8 mouse cellular contexts compared by ENCODE assay signal in the genomic region with DNA sequence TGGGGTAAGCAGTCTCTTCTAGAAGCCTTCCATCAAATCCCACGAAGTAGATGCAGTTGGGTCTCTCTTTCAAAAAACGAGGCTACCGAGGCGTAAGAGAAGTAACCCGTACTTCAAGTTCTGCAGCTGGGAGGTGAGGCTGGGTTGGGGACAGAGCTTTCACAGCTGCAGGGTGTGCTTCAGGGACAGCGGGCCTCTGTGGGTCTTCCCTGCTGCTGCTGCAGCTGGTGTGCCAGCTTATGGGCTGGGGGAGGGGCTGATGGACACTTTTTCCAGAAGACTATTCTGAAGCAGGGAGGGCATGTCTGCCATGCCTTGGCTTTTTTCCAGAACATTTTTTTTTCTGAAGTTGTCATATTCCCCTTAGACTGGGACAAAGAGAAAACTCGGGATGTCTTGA. TPM values are rescaled to one million over a fixed set of nuclear protein-coding genes. Genes with fewer than 3 reads are reported as not detected.
A peak's percentile ranks its signal among the peaks of the same experiment; 100 is the strongest.
DNase-seq lines count a peak whose midpoint lies in the region; ATAC-seq lines count a peak whose summit lies in the region.

No protein-coding gene starts in this region.

- peaks cover 49% of the 10 kb centered on the region for H3K4me1 ChIP-seq in erythroblast, embryonic 14.5 days (ENCODE audit: control insufficient read depth)
- peaks cover 38% of the 10 kb centered on the region for H3K4me1 ChIP-seq in forebrain, embryonic 10.5 days
- peaks cover 24% of the 10 kb centered on the region for H3K4me1 ChIP-seq in limb, embryonic 15.5 days

- no peaks in the 10 kb centered on the region for H3K9me3 ChIP-seq in erythroblast, embryonic 14.5 days (ENCODE audit: control insufficient read depth, low read length)
- no peaks in the 10 kb centered on the region for H3K9me3 ChIP-seq in forebrain, embryonic 10.5 days
- H3K9me3 ChIP-seq in limb, embryonic 15.5 days, result no peaks in the 10 kb centered on the region

- 0 out of 2 replicates have a peak overlapping the region, but pooled peaks have one; percentile 74 for H3K9ac ChIP-seq in limb, embryonic 15.5 days

- DNase-seq in 3134 (ENCODE audit: extremely low read depth, insufficient read length, low spot score), result peak; percentile 25
- DNase-seq in forebrain, embryonic 10.5 days (ENCODE audit: extremely low spot score, low spot score), result no peak
- DNase-seq in thymus, postnatal 0 days (ENCODE audit: low spot score), result peak; percentile 42
- DNase-seq in T-cell, adult 2 months (ENCODE audit: low spot score), result no peak
- DNase-seq in layer of hippocampus, postnatal 25 days (ENCODE audit: extremely low spot score in 1 of 2, low spot score in 1 of 2), result no peak

- H3K27me3 ChIP-seq in erythroblast, embryonic 14.5 days (ENCODE audit: control insufficient read depth), result no peaks in the 10 kb centered on the region
- no peaks in the 10 kb centered on the region for H3K27me3 ChIP-seq in forebrain, embryonic 10.5 days (ENCODE audit: poor library complexity, severe bottlenecking)
- H3K27me3 ChIP-seq in limb, embryonic 15.5 days, result no peaks in the 10 kb centered on the region

- no peak for ATAC-seq in erythroblast, adult 5-6 weeks (replicated peaks; ENCODE audit: low FRiP score, poor library complexity, severe bottlenecking)
- no peak for ATAC-seq in limb, embryonic 15.5 days (ENCODE audit: insufficient number of reproducible peaks, low FRiP score, low TSS enrichment, low read depth)

- H3K4me3 ChIP-seq in erythroblast, embryonic 14.5 days (replicated peaks), result peak overlapping the region; percentile 86
- H3K4me3 ChIP-seq in forebrain, embryonic 10.5 days, result peak overlapping the region; percentile 75
- H3K4me3 ChIP-seq in limb, embryonic 15.5 days, result peak overlapping the region; percentile 75

- 55% methylated on average over 7 of the region's 7 CpGs for WGBS in forebrain, embryonic 10.5 days
- 37% methylated on average over 7 of the region's 7 CpGs for WGBS in limb, embryonic 15.5 days

- 0 out of 2 replicates have a peak overlapping the region, but pooled peaks have one; percentile 80 for H3K27ac ChIP-seq in forebrain, embryonic 10.5 days
- H3K27ac ChIP-seq in limb, embryonic 15.5 days, result peak overlapping the region; percentile 71; the same call in 1 of the 2 replicates

- H3K36me3 ChIP-seq in erythroblast, embryonic 14.5 days (ENCODE audit: control insufficient read depth), result peaks cover 23% of the 10 kb centered on the region
- peaks cover 21% of the 10 kb centered on the region for H3K36me3 ChIP-seq in forebrain, embryonic 10.5 days (replicated peaks)
- H3K36me3 ChIP-seq in limb, embryonic 15.5 days, result peaks cover 26% of the 10 kb centered on the region

- peak overlapping the region; percentile 88 for H3K4me2 ChIP-seq in limb, embryonic 15.5 days

RNA-seq across cellular contexts. Expression of a gene that starts 0.9 kb away (rescaled TPM):
- polyA plus RNA-seq in erythroblast, embryonic 14.5 days (2012), result 0.30 and 0.32 TPM in 2 replicates
- total RNA-seq in erythroblast, adult 5-6 weeks (2015; ENCODE audit: low replicate concordance), result 0.19 and 0.42 TPM in 2 replicates
- total RNA-seq in erythroblast, adult 5-6 weeks (2017; ENCODE audit: low replicate concordance), result 0.60 and 0.84 TPM in 2 replicates
- polyA plus RNA-seq in forebrain, embryonic 10.5 days (2016; fragmentation: Nextera tagmentation; extraction: Ambion mirVana), result 18.0 and 18.1 TPM in 2 replicates
- polyA plus RNA-seq in limb, embryonic 15.5 days (2015; fragmentation: Nextera tagmentation; extraction: Ambion mirVana), result 24.0 and 31.2 TPM in 2 replicates
- polyA plus RNA-seq in thymus, postnatal 0 days (2015; fragmentation: Nextera tagmentation; extraction: Ambion mirVana), result 9.0 and 13.2 TPM in 2 replicates
- 10 to 100 TPM; 82.8 to 89.9 TPM for total RNA-seq in layer of hippocampus, postnatal 25 days (2021)

RNA-seq across cellular contexts. Expression of a gene that starts 1.0 kb away (rescaled TPM):
- polyA plus RNA-seq in erythroblast, embryonic 14.5 days (2012), result 1.8 and 2.2 TPM in 2 replicates
- total RNA-seq in erythroblast, adult 5-6 weeks (2015; ENCODE audit: low replicate concordance), result 13.6 and 14.2 TPM in 2 replicates
- total RNA-seq in erythroblast, adult 5-6 weeks (2017; ENCODE audit: low replicate concordance), result 14.8 and 30.1 TPM in 2 replicates
- 61.9 and 62.0 TPM in 2 replicates for polyA plus RNA-seq in forebrain, embryonic 10.5 days (2016; fragmentation: Nextera tagmentation; extraction: Ambion mirVana)
- 53.5 and 58.2 TPM in 2 replicates for polyA plus RNA-seq in limb, embryonic 15.5 days (2015; fragmentation: Nextera tagmentation; extraction: Ambion mirVana)
- 64.0 and 66.2 TPM in 2 replicates for polyA plus RNA-seq in thymus, postnatal 0 days (2015; fragmentation: Nextera tagmentation; extraction: Ambion mirVana)
- total RNA-seq in layer of hippocampus, postnatal 25 days (2021), result 10 to 100 TPM; 60.0 to 61.7 TPM

RNA-seq across cellular contexts. Expression of a gene that starts 15.3 kb away (rescaled TPM):
- 4.8 and 6.5 TPM in 2 replicates for polyA plus RNA-seq in erythroblast, embryonic 14.5 days (2012)
- 13.6 and 14.4 TPM in 2 replicates for total RNA-seq in erythroblast, adult 5-6 weeks (2015; ENCODE audit: low replicate concordance)
- 15.8 and 45.9 TPM in 2 replicates for total RNA-seq in erythroblast, adult 5-6 weeks (2017; ENCODE audit: low replicate concordance)
- polyA plus RNA-seq in forebrain, embryonic 10.5 days (2016; fragmentation: Nextera tagmentation; extraction: Ambion mirVana), result 84.9 and 89.6 TPM in 2 replicates
- polyA plus RNA-seq in limb, embryonic 15.5 days (2015; fragmentation: Nextera tagmentation; extraction: Ambion mirVana), result 78.6 and 81.4 TPM in 2 replicates
- polyA plus RNA-seq in thymus, postnatal 0 days (2015; fragmentation: Nextera tagmentation; extraction: Ambion mirVana), result 80.1 and 83.6 TPM in 2 replicates
- 10 to 100 TPM; 47.5 to 48.8 TPM for total RNA-seq in layer of hippocampus, postnatal 25 days (2021)

RNA-seq across cellular contexts. Expression of a gene that starts 30.3 kb away (rescaled TPM):
- 0.83 and 1.4 TPM in 2 replicates for polyA plus RNA-seq in erythroblast, embryonic 14.5 days (2012)
- total RNA-seq in erythroblast, adult 5-6 weeks (2015; ENCODE audit: low replicate concordance), result 6.5 and 7.1 TPM in 2 replicates
- 10.8 and 12.7 TPM in 2 replicates for total RNA-seq in erythroblast, adult 5-6 weeks (2017; ENCODE audit: low replicate concordance)
- polyA plus RNA-seq in forebrain, embryonic 10.5 days (2016; fragmentation: Nextera tagmentation; extraction: Ambion mirVana), result 23.6 and 24.2 TPM in 2 replicates
- polyA plus RNA-seq in limb, embryonic 15.5 days (2015; fragmentation: Nextera tagmentation; extraction: Ambion mirVana), result 38.5 and 40.4 TPM in 2 replicates
- 24.2 and 26.1 TPM in 2 replicates for polyA plus RNA-seq in thymus, postnatal 0 days (2015; fragmentation: Nextera tagmentation; extraction: Ambion mirVana)
- 10 to 100 TPM; 37.4 to 39.6 TPM for total RNA-seq in layer of hippocampus, postnatal 25 days (2021)

RNA-seq across cellular contexts. Expression of a gene that starts 53.4 kb away (rescaled TPM):
- polyA plus RNA-seq in erythroblast, embryonic 14.5 days (2012), result not detected in 2 replicates
- 0.38 and 2.1 TPM in 2 replicates for total RNA-seq in erythroblast, adult 5-6 weeks (2015; ENCODE audit: low replicate concordance)
- total RNA-seq in erythroblast, adult 5-6 weeks (2017; ENCODE audit: low replicate concordance), result 0.42 and 2.3 TPM in 2 replicates
- 5.1 and 7.3 TPM in 2 replicates for polyA plus RNA-seq in forebrain, embryonic 10.5 days (2016; fragmentation: Nextera tagmentation; extraction: Ambion mirVana)
- 27.6 and 35.3 TPM in 2 replicates for polyA plus RNA-seq in limb, embryonic 15.5 days (2015; fragmentation: Nextera tagmentation; extraction: Ambion mirVana)
- 3.2 and 3.4 TPM in 2 replicates for polyA plus RNA-seq in thymus, postnatal 0 days (2015; fragmentation: Nextera tagmentation; extraction: Ambion mirVana)
- total RNA-seq in layer of hippocampus, postnatal 25 days (2021), result 1 to 10 TPM; 2.7 to 4.2 TPM

Comparison
In these comparisons a context has a peak if more than half of its experiments do, and no peak if none do; other contexts are left out.
1. DNase-seq: peak in 3134 (single experiment) and thymus, postnatal 0 days (single experiment); none in forebrain, embryonic 10.5 days (single experiment), T-cell, adult 2 months (single experiment) and layer of hippocampus, postnatal 25 days (0 of 2).
2. RNA of a gene that starts 1.0 kb away (polyA plus RNA-seq): 64.0 to 66.2 TPM in thymus, postnatal 0 days, 61.9 to 62.0 TPM in forebrain, embryonic 10.5 days and 53.5 to 58.2 TPM in limb, embryonic 15.5 days; 1.8 to 2.2 TPM in erythroblast, embryonic 14.5 days; every median in the first group is over 10 times any median in the second.
3. RNA of a gene that starts 15.3 kb away (polyA plus RNA-seq): 84.9 to 89.6 TPM in forebrain, embryonic 10.5 days, 80.1 to 83.6 TPM in thymus, postnatal 0 days and 78.6 to 81.4 TPM in limb, embryonic 15.5 days; 4.8 to 6.5 TPM in erythroblast, embryonic 14.5 days; every median in the first group is over 10 times any median in the second.
4. Peak in every context shown above with its lines, with median percentiles within 50 percentile points of each other: H3K4me3 ChIP-seq.